Mouse (Mus musculus): ENCODE data around the gene Rpa2.

The Rpa2 gene

GRCm38 (mm10) chr4:132803212-132803611 is 35.1 kb downstream of the Rpa2 start:
- in situ Hi-C loops (cut with MboI, MseI) = no loop called here

DNA sequence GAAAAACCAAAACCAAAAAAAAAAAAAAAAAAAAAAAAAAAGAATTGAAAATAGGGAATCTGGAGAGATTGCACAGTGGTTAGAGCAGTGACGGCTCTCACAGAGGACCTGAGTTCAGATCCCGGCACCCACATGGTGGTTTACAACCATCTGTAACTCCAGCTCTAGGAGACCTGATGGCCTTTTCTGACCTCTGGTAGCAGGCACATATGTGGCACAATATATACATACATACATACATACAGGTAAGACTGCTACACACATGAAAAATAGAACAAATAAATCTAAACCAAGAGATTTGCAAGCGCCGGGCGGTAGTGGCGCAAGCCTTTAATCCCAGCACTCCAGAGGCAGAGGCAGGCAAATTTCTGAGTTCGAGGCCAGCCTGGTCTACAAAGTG is 35.7 kb downstream of the Rpa2 start:
- in situ Hi-C loops (cut with MboI, MseI) = no loop called here

GRCm38 (mm10) chr4:132804331-132804730 is 36.2 kb downstream of the Rpa2 start:
- in situ Hi-C loops (cut with MboI, MseI) = no loop called here

- in situ Hi-C loops (cut with MboI, MseI) = no loop called here
Observed at GRCm38 (mm10) chr4:132805146-132805545, 37.0 kb downstream of the Rpa2 start.

DNA sequence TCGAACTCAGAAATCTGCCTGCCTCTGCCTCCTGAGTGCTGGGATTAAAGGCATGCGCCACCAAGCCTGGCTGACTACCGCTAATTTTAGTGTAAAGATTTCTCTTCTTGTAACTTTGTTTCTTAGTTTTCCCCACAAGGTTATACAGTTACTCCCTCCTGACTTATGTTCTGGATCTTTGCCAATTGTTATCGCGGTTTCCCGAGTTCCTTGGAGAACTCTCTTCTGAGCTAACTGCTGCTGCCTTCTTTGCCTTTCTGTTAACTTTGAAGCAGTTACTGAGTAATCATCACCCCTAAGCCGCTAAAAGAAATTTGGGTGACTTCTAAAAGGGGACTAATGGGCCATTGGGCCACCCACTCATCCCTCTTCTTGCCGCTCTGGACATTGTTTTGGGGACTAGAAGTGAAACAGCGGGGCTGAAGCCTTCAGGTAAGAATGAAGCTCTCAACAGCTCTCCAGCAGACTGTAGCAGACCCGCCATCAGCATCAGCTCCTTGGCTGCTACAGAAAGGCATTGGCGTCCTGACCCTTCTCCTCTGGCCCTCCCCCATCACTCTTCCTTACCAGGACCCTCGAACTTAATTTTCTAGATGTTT is 37.6 kb downstream of the Rpa2 start:
- in situ Hi-C loops (cut with MboI, MseI) = no loop called here

DNA sequence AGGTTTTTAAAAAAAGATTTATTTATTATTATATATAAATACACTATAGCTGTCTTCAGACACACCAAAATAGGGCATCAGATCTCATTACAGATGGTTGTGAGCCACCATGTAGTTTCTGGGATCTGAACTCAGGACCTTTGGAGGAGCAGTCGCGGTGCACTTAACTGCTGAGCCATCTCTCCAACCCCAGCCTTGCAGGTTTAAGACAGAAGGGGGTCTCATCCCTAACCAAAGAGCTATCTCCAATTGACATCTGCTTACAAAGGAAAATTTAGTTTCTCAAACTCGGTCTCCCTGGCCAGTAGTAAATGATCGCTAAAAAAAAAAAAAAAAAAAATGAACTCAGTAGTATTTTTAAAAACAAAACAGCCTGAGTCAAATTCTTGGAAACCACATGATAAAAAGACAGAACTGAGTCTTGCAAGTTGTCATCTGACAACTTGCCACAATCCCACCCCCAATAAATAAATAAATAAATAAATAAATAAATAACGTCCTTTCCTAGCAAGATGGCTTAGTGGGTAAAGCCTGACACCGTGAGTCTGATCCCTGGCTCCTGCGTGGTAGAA is 38.6 kb downstream of the Rpa2 start:
- in situ Hi-C loops (cut with MboI, MseI) = no loop called here

- in situ Hi-C loops (cut with MboI, MseI) = no loop called here
Observed at GRCm38 (mm10) chr4:132807771-132808641, 39.9 kb downstream of the Rpa2 start.

DNA sequence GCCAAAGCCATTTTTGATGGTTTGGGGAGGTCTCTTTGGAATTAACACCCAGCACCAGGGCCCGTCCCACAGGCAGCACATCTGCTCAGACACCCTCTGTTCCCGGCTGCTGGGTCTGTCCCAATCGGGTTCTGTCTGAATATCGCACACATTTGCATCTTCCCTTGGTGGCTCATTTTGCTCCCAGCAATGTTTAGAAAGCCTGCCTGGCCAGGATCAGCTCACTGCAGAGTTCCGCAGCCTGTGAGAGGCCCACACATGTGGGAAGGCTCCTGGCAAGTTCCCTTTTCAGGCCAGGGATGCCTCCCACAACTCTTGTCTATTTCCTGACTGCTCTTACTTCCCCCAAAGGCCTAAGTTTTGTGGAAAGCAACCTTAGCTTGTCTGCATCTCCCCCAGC is 41.5 kb downstream of the Rpa2 start:
- in situ Hi-C loops (cut with MboI, MseI) = no loop called here

DNA sequence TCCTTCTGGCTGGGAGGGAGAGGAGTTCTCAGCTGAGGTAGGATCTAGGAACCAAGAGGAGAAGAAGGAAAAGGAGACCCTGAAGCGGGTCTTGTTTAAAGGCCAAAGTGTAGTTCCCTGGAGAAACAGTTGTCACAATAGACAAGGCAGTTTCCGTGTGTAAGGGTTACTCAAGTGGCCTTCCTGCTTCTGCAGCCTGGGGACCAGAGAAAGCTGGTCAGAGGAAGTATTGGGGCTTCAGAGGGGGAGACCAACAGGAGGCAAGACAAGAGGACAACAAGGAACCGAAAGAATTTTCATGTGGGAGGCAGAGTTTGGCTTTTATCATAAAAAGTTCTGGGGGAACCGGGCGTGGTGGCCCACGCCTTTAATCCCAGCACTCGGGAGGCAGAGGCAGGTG is 48.3 kb downstream of the Rpa2 start:
- in situ Hi-C loops (cut with MboI, MseI) = no loop called here

DNA sequence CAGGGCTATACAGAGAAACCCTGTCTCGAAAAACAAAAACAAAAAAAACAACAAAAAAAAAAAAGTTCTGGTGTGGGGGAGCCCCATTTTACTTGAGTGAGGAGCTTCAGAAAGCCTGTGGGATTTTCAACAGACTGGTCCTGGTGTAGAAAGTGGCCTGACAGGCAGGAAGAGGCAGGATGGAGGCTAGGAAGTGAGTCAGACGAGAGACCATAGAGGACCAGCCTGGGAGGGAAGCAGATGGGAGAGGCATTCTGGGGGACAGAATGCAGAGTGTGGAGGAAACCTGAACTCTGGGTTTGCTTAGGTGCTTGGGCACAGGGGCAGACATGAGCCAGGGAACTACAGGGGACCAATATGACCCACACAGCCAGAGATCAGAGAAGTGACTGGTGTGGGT is 48.7 kb downstream of the Rpa2 start:
- in situ Hi-C loops (cut with MboI, MseI) = no loop called here

GRCm38 (mm10) chr4:132818442-132818841 is 50.3 kb downstream of the Rpa2 start:
- in situ Hi-C loops (cut with MboI, MseI) = no loop called here

DNA sequence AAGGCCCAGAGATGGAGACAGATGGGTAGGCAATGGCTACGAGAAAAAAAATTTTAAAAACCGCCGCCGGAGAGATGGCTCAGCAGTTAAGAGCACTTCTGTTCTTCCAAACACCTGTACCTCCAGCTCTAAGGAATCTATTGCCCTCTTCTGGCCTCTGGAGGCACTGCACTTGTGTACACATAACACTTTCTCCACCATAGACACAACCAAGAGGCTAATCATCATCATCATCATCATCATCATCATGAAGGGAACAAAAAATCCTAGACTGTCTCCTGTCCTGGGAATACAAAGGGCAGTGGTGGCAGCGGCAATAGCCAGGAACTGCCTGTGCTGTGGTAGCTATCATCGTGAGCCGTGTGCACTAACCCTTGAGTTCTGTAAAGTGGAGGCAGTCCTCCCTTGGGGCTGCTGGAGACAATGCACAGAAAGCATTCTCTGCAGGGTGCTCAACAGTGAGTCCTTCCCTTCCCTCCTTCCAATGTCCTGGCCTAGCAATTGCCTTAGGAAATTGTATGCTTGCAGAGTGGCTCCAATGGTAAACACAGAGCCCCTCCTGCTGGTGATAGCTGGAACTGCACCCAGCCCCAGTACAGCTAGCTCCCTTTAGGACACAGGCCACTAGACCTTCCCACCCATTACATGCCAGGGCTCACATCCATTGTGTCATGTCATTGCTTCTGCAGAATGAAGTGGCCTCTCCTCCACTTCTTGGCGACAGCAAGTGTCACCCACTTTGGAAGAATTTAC is 55.7 kb downstream of the Rpa2 start:
- in situ Hi-C loops (cut with MboI, MseI) = no loop called here
